Mouse (Mus musculus): ENCODE measurements at regions not wholly inside any gene's neighbourhood (a gene's known extent, or its start where the extent isn't known, plus 50 kb on each side); places are given as distances from the start of the nearest gene placed in this dataset.

DNA sequence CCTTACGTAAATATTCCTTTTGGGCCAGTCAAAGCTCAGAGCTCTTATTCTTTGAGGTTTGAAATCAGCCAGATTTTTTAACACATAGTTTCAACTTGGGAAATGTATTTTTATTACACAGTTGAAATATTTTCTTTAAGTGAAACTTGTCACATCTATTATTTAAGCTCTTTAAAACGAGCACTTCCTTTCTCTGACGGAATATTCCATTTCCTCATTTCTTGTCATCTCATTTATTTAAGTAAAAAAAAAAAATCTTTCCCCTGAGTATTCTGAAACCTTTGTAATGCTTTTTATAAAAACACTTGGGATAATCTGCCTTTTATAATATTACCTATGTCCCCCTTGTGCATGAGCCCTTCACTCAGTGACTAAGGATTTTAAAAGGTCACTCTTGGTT, 81.8 kb upstream of the Pde3a start:
- Histone ChIP-seq H3K9ac (replicated peaks) (no peak overlapping the region), H3K9me3 (ENCODE audit: low read length) (no peaks in the 10 kb centered on the region), H3K4me3 (ENCODE audit: low read depth, low read length) (no peak overlapping the region), H3K27ac (ENCODE audit: low read depth) (no peak overlapping the region), H3K36me3 (replicated peaks; ENCODE audit: insufficient read depth, low read length) (no peaks in the 10 kb centered on the region), H3K4me2 (ENCODE audit: low read depth, low read length) (no peak overlapping the region), H3K27me3 (ENCODE audit: insufficient read depth, low read length) (no peaks in the 10 kb centered on the region), H3K4me1 (ENCODE audit: insufficient read depth) (no peaks in the 10 kb centered on the region)
- TF ChIP-seq EP300 (IDR thresholded peaks at IDR 0.05; ENCODE audit: low read depth) (no peak), CTCF (IDR thresholded peaks at IDR 0.05; ENCODE audit: low read depth) (no peak)
- WGBS (ENCODE audit: insufficient replicate concordance): 47% methylated on average over 3 of the region's 3 CpGs
- no peak for DNase-seq
- no peak for ATAC-seq

- TF ChIP-seq CTCF (IDR thresholded peaks at IDR 0.05; ENCODE audit: low read depth) (no peak), EP300 (IDR thresholded peaks at IDR 0.05; ENCODE audit: low read depth) (no peak)
- WGBS (ENCODE audit: insufficient replicate concordance): 58% methylated on average over 3 of the region's 3 CpGs
- Histone ChIP-seq H3K4me2 (ENCODE audit: low read depth, low read length) (no peak overlapping the region), H3K27me3 (ENCODE audit: insufficient read depth, low read length) (no peaks in the 10 kb centered on the region), H3K4me3 (ENCODE audit: low read depth, low read length) (no peak overlapping the region), H3K4me1 (ENCODE audit: insufficient read depth) (no peaks in the 10 kb centered on the region), H3K27ac (ENCODE audit: low read depth) (no peak overlapping the region), H3K9ac (replicated peaks) (no peak overlapping the region), H3K36me3 (replicated peaks; ENCODE audit: insufficient read depth, low read length) (no peaks in the 10 kb centered on the region), H3K9me3 (ENCODE audit: low read length) (no peaks in the 10 kb centered on the region)
- DNase-seq (no peak), ATAC-seq (no peak)
Measured at GRCm38 (mm10) chr6:141168356-141168755, 80.7 kb upstream of the Pde3a start.

- no peak for TF ChIP-seq CTCF (IDR thresholded peaks at IDR 0.05; ENCODE audit: low read depth)
- no peak for TF ChIP-seq EP300 (IDR thresholded peaks at IDR 0.05; ENCODE audit: low read depth)
- H3K27me3 ChIP-seq (ENCODE audit: insufficient read depth, low read length): no peaks in the 10 kb centered on the region
- DNase-seq (no peak), ATAC-seq (no peak)
- H3K36me3 ChIP-seq (replicated peaks; ENCODE audit: insufficient read depth, low read length): no peaks in the 10 kb centered on the region
- H3K9me3 ChIP-seq (ENCODE audit: low read length): no peaks in the 10 kb centered on the region
- H3K4me2 ChIP-seq (ENCODE audit: low read depth, low read length): no peak overlapping the region
- no peaks in the 10 kb centered on the region for H3K4me1 ChIP-seq (ENCODE audit: insufficient read depth)
- H3K9ac ChIP-seq (replicated peaks): no peak overlapping the region
- H3K27ac ChIP-seq (ENCODE audit: low read depth): no peak overlapping the region
- no peak overlapping the region for H3K4me3 ChIP-seq (ENCODE audit: low read depth, low read length)
- 81% methylated on average over 1 of the region's 1 CpGs for WGBS (ENCODE audit: insufficient replicate concordance)
Measured at GRCm38 (mm10) chr6:141183782-141184181, 65.3 kb upstream of the Pde3a start.

DNA sequence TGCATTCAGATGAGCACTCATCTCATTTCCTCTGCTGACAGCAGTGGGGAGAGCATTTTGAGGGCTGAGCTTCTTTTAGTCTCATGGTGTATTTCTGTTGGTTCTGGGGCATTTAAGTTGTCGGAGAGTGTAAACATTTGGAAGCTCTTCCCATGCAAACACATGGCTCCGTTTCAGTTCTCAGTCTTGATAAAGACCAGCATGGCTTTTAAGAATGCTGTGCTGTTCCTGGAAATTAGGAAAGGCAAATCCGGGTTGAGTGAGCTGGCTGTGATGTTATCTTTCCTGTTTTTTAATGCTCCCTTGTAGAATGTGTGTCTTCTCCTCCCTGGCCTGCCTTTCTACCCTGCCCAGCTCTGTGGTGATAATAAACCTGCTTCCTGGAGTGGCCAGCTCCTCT, 61.0 kb upstream of the Pde3a start:
- TF ChIP-seq EP300 (IDR thresholded peaks at IDR 0.05; ENCODE audit: low read depth): no peak
- no peaks in the 10 kb centered on the region for H3K36me3 ChIP-seq (replicated peaks; ENCODE audit: insufficient read depth, low read length)
- DNase-seq: no peak
- ATAC-seq: no peak
- no peak overlapping the region for H3K9ac ChIP-seq (replicated peaks)
- no peaks in the 10 kb centered on the region for H3K9me3 ChIP-seq (ENCODE audit: low read length)
- H3K4me3 ChIP-seq (ENCODE audit: low read depth, low read length): no peak overlapping the region
- no peaks in the 10 kb centered on the region for H3K4me1 ChIP-seq (ENCODE audit: insufficient read depth)
- 30% methylated on average over 3 of the region's 3 CpGs for WGBS (ENCODE audit: insufficient replicate concordance)
- H3K4me2 ChIP-seq (ENCODE audit: low read depth, low read length): no peak overlapping the region
- H3K27ac ChIP-seq (ENCODE audit: low read depth): no peak overlapping the region
- no peaks in the 10 kb centered on the region for H3K27me3 ChIP-seq (ENCODE audit: insufficient read depth, low read length)

DNA sequence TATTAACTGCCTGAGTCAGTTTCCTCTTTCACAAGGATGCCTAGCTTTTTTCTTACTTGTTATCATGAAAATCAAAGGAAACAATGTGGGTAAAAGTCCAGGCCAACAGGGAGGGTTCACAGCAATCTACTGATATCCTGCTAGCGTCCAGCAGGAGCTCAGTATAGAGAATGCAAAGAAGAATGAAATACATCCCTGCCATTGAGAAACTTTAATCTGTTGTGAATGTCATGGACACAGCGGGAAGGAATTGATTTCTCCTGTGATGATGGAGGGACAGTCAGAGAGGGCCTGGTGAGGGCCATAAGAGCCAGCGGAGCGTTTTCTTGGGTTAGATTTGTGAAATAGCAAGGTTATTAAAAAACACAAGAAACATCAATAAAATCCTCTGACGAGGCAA, 60.0 kb upstream of the Pde3a start:
- no peak overlapping the region for H3K27ac ChIP-seq (ENCODE audit: low read depth)
- WGBS (ENCODE audit: insufficient replicate concordance): 62% methylated on average over 5 of the region's 5 CpGs
- no peaks in the 10 kb centered on the region for H3K4me1 ChIP-seq (ENCODE audit: insufficient read depth)
- no peaks in the 10 kb centered on the region for H3K27me3 ChIP-seq (ENCODE audit: insufficient read depth, low read length)
- H3K9ac ChIP-seq (replicated peaks): no peak overlapping the region
- no peaks in the 10 kb centered on the region for H3K36me3 ChIP-seq (replicated peaks; ENCODE audit: insufficient read depth, low read length)
- no peak overlapping the region for H3K4me2 ChIP-seq (ENCODE audit: low read depth, low read length)
- TF ChIP-seq CTCF (IDR thresholded peaks at IDR 0.05; ENCODE audit: low read depth): no peak
- DNase-seq: no peak
- ATAC-seq: no peak
- no peak overlapping the region for H3K4me3 ChIP-seq (ENCODE audit: low read depth, low read length)
- H3K9me3 ChIP-seq (ENCODE audit: low read length): no peaks in the 10 kb centered on the region

DNA sequence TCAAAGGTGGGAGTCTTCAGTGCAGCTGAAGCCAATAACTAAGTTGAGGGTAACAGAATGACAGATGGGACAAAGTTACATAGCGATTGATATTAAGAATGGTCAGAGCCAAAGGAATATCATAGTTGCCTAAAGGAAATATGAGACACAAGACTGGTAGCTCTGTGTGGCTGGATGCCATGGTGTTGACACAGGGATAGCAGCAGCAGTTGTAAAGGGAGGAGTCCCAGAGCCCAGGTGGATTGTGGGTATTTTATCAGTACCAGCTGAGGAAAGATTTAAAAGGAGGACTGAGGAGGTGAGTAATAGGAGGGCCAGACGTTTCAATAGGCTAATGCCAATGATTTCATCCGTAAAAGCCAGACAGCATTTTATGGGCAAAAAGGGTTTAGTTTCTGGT, 59.4 kb upstream of the Pde3a start:
- no peak overlapping the region for H3K4me2 ChIP-seq (ENCODE audit: low read depth, low read length)
- 71% methylated on average over 3 of the region's 3 CpGs for WGBS (ENCODE audit: insufficient replicate concordance)
- no peaks in the 10 kb centered on the region for H3K9me3 ChIP-seq (ENCODE audit: low read length)
- TF ChIP-seq EP300 (IDR thresholded peaks at IDR 0.05; ENCODE audit: low read depth): no peak
- TF ChIP-seq CTCF (IDR thresholded peaks at IDR 0.05; ENCODE audit: low read depth): no peak
- DNase-seq (no peak), ATAC-seq (no peak)
- H3K27me3 ChIP-seq (ENCODE audit: insufficient read depth, low read length): no peaks in the 10 kb centered on the region
- no peak overlapping the region for H3K9ac ChIP-seq (replicated peaks)
- H3K36me3 ChIP-seq (replicated peaks; ENCODE audit: insufficient read depth, low read length): no peaks in the 10 kb centered on the region
- H3K4me1 ChIP-seq (ENCODE audit: insufficient read depth): no peaks in the 10 kb centered on the region
- H3K4me3 ChIP-seq (ENCODE audit: low read depth, low read length): no peak overlapping the region
- no peak overlapping the region for H3K27ac ChIP-seq (ENCODE audit: low read depth)

GRCm38 (mm10) chr6:141190383-141190782, 58.7 kb upstream of the Pde3a start:
- H3K27me3 ChIP-seq (ENCODE audit: insufficient read depth, low read length): no peaks in the 10 kb centered on the region
- no peaks in the 10 kb centered on the region for H3K4me1 ChIP-seq (ENCODE audit: insufficient read depth)
- no peak for DNase-seq
- no peak overlapping the region for H3K4me3 ChIP-seq (ENCODE audit: low read depth, low read length)
- TF ChIP-seq EP300 (IDR thresholded peaks at IDR 0.05; ENCODE audit: low read depth) (no peak), CTCF (IDR thresholded peaks at IDR 0.05; ENCODE audit: low read depth) (no peak)
- H3K4me2 ChIP-seq (ENCODE audit: low read depth, low read length): no peak overlapping the region
- H3K9me3 ChIP-seq (ENCODE audit: low read length): no peaks in the 10 kb centered on the region
- ATAC-seq: peak; percentile 19; the same call in 1 of the 2 replicates
- no peak overlapping the region for H3K9ac ChIP-seq (replicated peaks)
- 72% methylated on average over 5 of the region's 5 CpGs for WGBS (ENCODE audit: insufficient replicate concordance)
- no peak overlapping the region for H3K27ac ChIP-seq (ENCODE audit: low read depth)
- H3K36me3 ChIP-seq (replicated peaks; ENCODE audit: insufficient read depth, low read length): no peaks in the 10 kb centered on the region
